Mouse (Mus musculus) lung, embryonic 14.5 days (tissue): Measurements from ENCODE around the gene Nedd9. TPM values are rescaled to one million over a fixed set of nuclear protein-coding genes. Genes with fewer than 3 reads are reported as not detected.
A peak's percentile ranks its signal among the peaks of the same experiment; 100 is the strongest.

Source experiments
- ATAC-seq: fragments of 200-750 bp; cut with Nextera tagmentation; 2 replicates; pipeline ENCODE4 v1.8.0; 2017; ENCODE audit warnings: mild to moderate bottlenecking, moderate TSS enrichment, moderate library complexity; ENCODE audit not compliant: insufficient read depth
- DNase-seq: peaks from one replicate; pipeline ENCODE4 v3.0.0-alpha.2; 2015
- H3K27ac ChIP-seq: fragments of 300-500 bp; sonication (generic); 2 replicates; pipeline ENCODE4 v1.5.1; 2014; ENCODE audit warnings: low read depth, mild to moderate bottlenecking, moderate library complexity
- H3K27me3 ChIP-seq: fragments of 300-500 bp; sonication (generic); 2 replicates; pipeline ENCODE4 v1.6.1; 2014; ENCODE audit warnings: low read length, control low read depth; ENCODE audit not compliant: insufficient read depth
- H3K36me3 ChIP-seq: fragments of 300-500 bp; sonication (generic); 2 replicates; pipeline ENCODE4 v1.6.1; 2014; ENCODE audit warnings: control low read depth; ENCODE audit not compliant: insufficient read depth
- H3K4me1 ChIP-seq: fragments of 300-500 bp; sonication (generic); 2 replicates; pipeline ENCODE4 v1.6.1; 2014; ENCODE audit warnings: antibody characterized with exemption, control low read depth; ENCODE audit not compliant: insufficient read depth
- H3K4me2 ChIP-seq: fragments of 300-500 bp; sonication (generic); 2 replicates; pipeline ENCODE4 v1.6.1; 2014; ENCODE audit warnings: mild to moderate bottlenecking
- H3K4me3 ChIP-seq: fragments of 300-500 bp; sonication (generic); 2 replicates; pipeline ENCODE4 v1.5.1; 2014; ENCODE audit warnings: low read depth, low read length
- H3K9ac ChIP-seq: fragments of 300-500 bp; sonication (generic); 2 replicates; pipeline ENCODE4 v1.6.1; 2014
- H3K9me3 ChIP-seq: fragments of 300-500 bp; sonication (generic); 2 replicates; pipeline ENCODE4 v1.6.1; 2016; ENCODE audit warnings: low read depth, low read length, control low read depth
- CTCF ChIP-seq: IDR thresholded peaks from 2 replicates; pipeline ENCODE4 v1.5.1; 2016; ENCODE audit warnings: antibody characterized with exemption, low read depth
- WGBS: fragments of 180-500 bp; shearing (Covaris S2); extraction: QIAGEN DNeasy Blood & Tissue Kit; methylation state at CpG from one replicate; pipeline ENCODE4 v1.1.7; 2014; 5-methylcytosine and 5-hydroxymethylcytosine counted together
- polyA plus RNA-seq: library from polyadenylated mRNA; unstranded; fragments of >200 nt; fragmentation: Nextera tagmentation; extraction: Ambion mirVana; gene quantifications from 2 replicates; pipeline ENCODE4 v1.2.1, GENCODE M21; 2014

Gene Nedd9
- polyA plus RNA-seq, result 86.5 and 89.4 TPM in 2 replicates

DNA sequence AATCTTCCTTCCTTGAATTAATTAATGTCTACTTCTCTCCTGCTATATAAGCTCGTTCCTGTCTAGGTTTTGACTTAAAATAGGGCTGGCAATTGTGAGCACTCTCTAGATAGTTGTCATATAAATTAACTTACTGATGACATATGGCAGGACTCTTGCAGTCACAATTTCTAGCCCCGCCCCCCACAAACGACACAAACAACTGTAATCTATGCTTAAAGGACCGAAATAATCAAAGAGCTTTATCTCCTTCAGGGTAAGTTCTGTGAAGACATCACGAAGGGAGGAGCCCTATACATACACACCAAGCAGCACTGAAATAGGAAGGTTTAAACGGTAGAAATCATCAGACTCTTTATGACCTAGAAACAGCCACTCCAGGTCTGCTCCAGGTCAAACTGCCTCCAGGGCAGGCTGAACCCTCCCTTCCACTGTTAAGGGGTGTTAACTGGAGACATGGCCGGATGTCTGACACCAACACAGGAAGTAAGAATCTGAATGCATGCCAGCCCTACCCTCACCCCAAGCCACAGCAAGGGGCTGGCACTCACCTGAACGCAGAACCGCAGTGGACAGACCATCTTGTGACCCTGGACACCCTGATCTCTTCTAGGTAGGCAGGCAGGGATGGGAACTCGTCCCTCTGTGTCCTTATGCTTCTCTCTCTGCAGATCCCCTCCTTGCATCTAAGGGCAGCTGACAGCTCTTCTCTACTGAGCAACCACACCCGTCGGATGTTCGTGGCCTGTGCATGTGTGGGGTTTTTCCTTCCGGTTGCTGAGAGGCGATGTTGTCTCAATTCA, at the start of gene Nedd9:
Nedd9 (minus strand) TSS at position 757 of the 803 bp plus-strand sequence.
- 54% methylated on average over 15 of the region's 15 CpGs for WGBS
- no peak within 1 kb of the TSS for H3K27ac ChIP-seq
- 0 out of 2 replicates have a peak within 1 kb of the TSS, but pooled peaks have one; percentile 5 for H3K4me2 ChIP-seq
- DNase-seq, result peak; percentile 51
- ATAC-seq, result peak; percentile 41; the same call in 1 of the 2 replicates
- no peaks in the 10 kb centered on the region for H3K9me3 ChIP-seq
- peaks cover 5% of the 10 kb centered on the region; the same call in 1 of the 2 replicates for H3K4me1 ChIP-seq
- H3K9ac ChIP-seq, result no peak within 1 kb of the TSS
- no peaks in the 10 kb centered on the region for H3K36me3 ChIP-seq
- H3K27me3 ChIP-seq, result no peaks in the 10 kb centered on the region
- H3K4me3 ChIP-seq, result no peak within 1 kb of the TSS
- no peak for TF ChIP-seq CTCF

DNA sequence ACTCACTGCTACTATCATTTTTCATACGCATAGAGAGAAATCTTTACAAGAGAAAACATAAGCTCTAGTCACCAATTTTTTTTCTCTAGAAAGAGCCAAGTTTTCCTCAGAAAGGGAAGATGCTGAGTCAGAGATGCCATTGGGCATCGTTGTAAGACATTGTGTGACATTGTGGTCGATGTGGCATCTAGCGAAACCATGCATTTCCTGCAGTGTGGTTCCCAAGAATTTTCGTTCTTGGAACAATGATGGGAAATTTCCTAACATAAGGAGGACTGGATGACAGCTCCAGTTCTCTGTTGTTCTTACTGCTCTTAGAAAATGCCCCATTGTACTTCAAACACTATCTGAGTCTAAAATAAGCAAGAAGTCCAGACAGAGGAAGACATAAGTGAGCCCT, 45.5 kb upstream of the Nedd9 start:
- no peak for TF ChIP-seq CTCF
- DNase-seq, result no peak
- H3K9me3 ChIP-seq, result no peaks in the 10 kb centered on the region
- 80% methylated on average over 5 of the region's 5 CpGs for whole genome bisulfite sequencing
- ATAC-seq, result no peak
- no peaks in the 10 kb centered on the region for H3K27me3 ChIP-seq
- no peaks in the 10 kb centered on the region for H3K4me1 ChIP-seq
- H3K4me3 ChIP-seq, result no peak overlapping the region
- no peak overlapping the region for H3K9ac ChIP-seq
- H3K36me3 ChIP-seq, result no peaks in the 10 kb centered on the region
- no peak overlapping the region for H3K27ac ChIP-seq
- no peak overlapping the region for H3K4me2 ChIP-seq

GRCm38 (mm10) chr13:41530326-41530725, 43.2 kb upstream of the Nedd9 start:
- DNase-seq (no peak), ATAC-seq (no peak)
- Histone ChIP-seq H3K4me2 (no peak overlapping the region), H3K27ac (no peak overlapping the region), H3K9me3 (no peaks in the 10 kb centered on the region), H3K36me3 (no peaks in the 10 kb centered on the region), H3K9ac (no peak overlapping the region), H3K4me1 (no peaks in the 10 kb centered on the region), H3K27me3 (no peaks in the 10 kb centered on the region), H3K4me3 (no peak overlapping the region)
- no peak for TF ChIP-seq CTCF

- WGBS, result 93% methylated on average over 11 of the region's 11 CpGs
- DNase-seq, result no peak
- H3K4me3 ChIP-seq, result no peak overlapping the region
Measured at GRCm38 (mm10) chr13:41524208-41524607, 37.0 kb upstream of the Nedd9 start.

DNA sequence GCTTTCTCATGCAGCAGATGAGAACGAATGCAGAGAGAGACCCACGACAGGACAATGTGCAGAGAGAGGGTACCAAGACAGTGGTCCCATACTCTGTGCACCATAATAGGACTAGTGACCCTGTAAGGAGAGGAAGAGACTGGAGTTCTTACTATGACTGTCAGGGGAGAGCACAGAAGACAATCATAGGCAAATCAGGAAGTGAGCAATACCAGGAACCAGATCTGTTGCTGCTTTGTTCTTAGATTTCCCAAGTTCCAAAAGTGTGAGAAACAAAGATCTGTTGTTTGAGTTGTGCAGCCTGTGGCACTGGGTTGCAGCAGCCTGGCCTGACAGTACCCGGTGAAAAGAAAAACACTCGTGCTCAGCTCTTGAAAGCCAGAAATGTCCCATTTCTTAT, 34.1 kb upstream of the Nedd9 start:
- DNase-seq (no peak), ATAC-seq (no peak)
- no peak for TF ChIP-seq CTCF
- Histone ChIP-seq H3K9me3 (no peaks in the 10 kb centered on the region), H3K4me2 (no peak overlapping the region), H3K36me3 (no peaks in the 10 kb centered on the region), H3K27me3 (no peaks in the 10 kb centered on the region), H3K4me3 (no peak overlapping the region), H3K9ac (no peak overlapping the region), H3K27ac (no peak overlapping the region), H3K4me1 (no peaks in the 10 kb centered on the region)
- WGBS, result 81% methylated on average over 4 of the region's 4 CpGs

More at GRCm38 (mm10) chr13:41524208-41524607, 37.0 kb upstream of the Nedd9 start:
- H3K27me3 ChIP-seq, result no peaks in the 10 kb centered on the region
- H3K4me2 ChIP-seq, result no peak overlapping the region
- H3K4me1 ChIP-seq, result no peaks in the 10 kb centered on the region
- H3K27ac ChIP-seq, result no peak overlapping the region
- TF ChIP-seq CTCF, result no peak
- no peaks in the 10 kb centered on the region for H3K36me3 ChIP-seq
- no peak for ATAC-seq
- no peak overlapping the region for H3K9ac ChIP-seq
- H3K9me3 ChIP-seq, result no peaks in the 10 kb centered on the region

GRCm38 (mm10) chr13:41520549-41521161, 33.5 kb upstream of the Nedd9 start:
- no peaks in the 10 kb centered on the region for H3K4me1 ChIP-seq
- no peaks in the 10 kb centered on the region for H3K27me3 ChIP-seq
- DNase-seq (no peak), ATAC-seq (no peak)
- H3K9me3 ChIP-seq, result no peaks in the 10 kb centered on the region
- no peak overlapping the region for H3K4me3 ChIP-seq
- WGBS, result 71% methylated on average over 5 of the region's 5 CpGs
- no peak for TF ChIP-seq CTCF
- no peak overlapping the region for H3K4me2 ChIP-seq
- no peak overlapping the region for H3K27ac ChIP-seq
- H3K9ac ChIP-seq, result no peak overlapping the region
- H3K36me3 ChIP-seq, result no peaks in the 10 kb centered on the region

DNA sequence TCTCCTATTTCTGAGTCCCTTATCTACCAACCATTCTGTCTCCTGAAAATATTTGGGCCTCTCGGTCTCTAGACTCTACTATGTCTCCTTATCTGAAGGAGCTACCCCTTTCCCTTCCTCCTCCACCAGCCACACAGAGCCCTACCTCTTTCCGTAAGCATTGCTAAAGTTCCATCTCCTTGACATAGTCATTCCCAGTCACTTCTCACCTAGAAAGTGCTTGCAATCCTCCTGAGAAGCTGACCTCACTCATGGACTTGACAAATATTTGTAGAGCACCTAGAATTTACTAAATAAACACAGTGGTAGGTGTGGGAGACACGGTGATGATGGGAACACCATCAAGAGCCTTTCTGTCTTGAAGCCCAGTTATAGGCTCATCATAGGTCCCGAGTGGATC, 32.6 kb upstream of the Nedd9 start:
- Histone ChIP-seq H3K27ac (no peak overlapping the region), H3K9ac (no peak overlapping the region), H3K4me2 (no peak overlapping the region), H3K4me1 (no peaks in the 10 kb centered on the region), H3K4me3 (no peak overlapping the region), H3K27me3 (no peaks in the 10 kb centered on the region), H3K9me3 (no peaks in the 10 kb centered on the region), H3K36me3 (no peaks in the 10 kb centered on the region)
- no peak for DNase-seq
- 52% methylated on average over 4 of the region's 4 CpGs for WGBS
- ATAC-seq, result no peak
- no peak for TF ChIP-seq CTCF
